Mouse (Mus musculus) neural tube, embryonic 12.5 days (tissue): ENCODE results near the gene Gbp2b. TPM values are rescaled to one million over a fixed set of nuclear protein-coding genes. Genes with fewer than 3 reads are reported as not detected.
"Not testable (repeated sequence)": the region's sequence is repeated elsewhere in the genome, so short reads cannot be mapped to it uniquely, and the experiment has no call there.

Experiments used
- ATAC-seq: fragments of 200-750 bp; cut with Nextera tagmentation; 2 replicates; pipeline ENCODE4 v1.8.0; 2017; ENCODE audit warnings: low read depth, mild to moderate bottlenecking, moderate TSS enrichment, moderate library complexity; ENCODE audit not compliant: low FRiP score
- H3K27ac ChIP-seq: fragments of 300-500 bp; sonication (generic); 2 replicates; pipeline ENCODE4 v1.5.1; 2016
- H3K27me3 ChIP-seq: fragments of 300-500 bp; sonication (generic); replicated peaks from 2 replicates; pipeline ENCODE4 v1.6.1; 2016; ENCODE audit warnings: mild to moderate bottlenecking
- H3K36me3 ChIP-seq: fragments of 300-500 bp; sonication (generic); 2 replicates; pipeline ENCODE4 v1.6.1; 2016; ENCODE audit warnings: mild to moderate bottlenecking
- H3K4me1 ChIP-seq: fragments of 300-500 bp; sonication (generic); 2 replicates; pipeline ENCODE4 v1.6.1; 2016
- H3K4me2 ChIP-seq: fragments of 300-500 bp; sonication (generic); replicated peaks from 2 replicates; pipeline ENCODE4 v1.6.1; 2016; ENCODE audit warnings: mild to moderate bottlenecking
- H3K4me3 ChIP-seq: fragments of 300-500 bp; sonication (generic); 2 replicates; pipeline ENCODE4 v1.5.1; 2016
- H3K9ac ChIP-seq: fragments of 300-500 bp; sonication (generic); 2 replicates; pipeline ENCODE4 v1.6.1; 2016; ENCODE audit warnings: mild to moderate bottlenecking
- H3K9me3 ChIP-seq: fragments of 300-500 bp; sonication (generic); 2 replicates; pipeline ENCODE4 v1.6.1; 2016; ENCODE audit warnings: mild to moderate bottlenecking
- WGBS: fragments of 180-500 bp; shearing (Covaris S2); methylation state at CpG from one replicate; pipeline ENCODE4 v1.1.7; 2016; 5-methylcytosine and 5-hydroxymethylcytosine counted together
- polyA plus RNA-seq: library from polyadenylated mRNA; unstranded; fragments of >200 nt; fragmentation: Nextera tagmentation; extraction: Ambion mirVana; gene quantifications from 2 replicates; pipeline ENCODE4 v1.2.1, GENCODE M21; 2016

The Gbp2b gene
- polyA plus RNA-seq = not detected in 2 replicates

- Histone ChIP-seq H3K4me1 (no peaks in the 10 kb centered on the region), H3K9me3 (no peaks in the 10 kb centered on the region), H3K4me3 (no peak within 1 kb of the TSS), H3K27ac (no peak within 1 kb of the TSS), H3K4me2 (no peak within 1 kb of the TSS), H3K27me3 (no peaks in the 10 kb centered on the region), H3K36me3 (no peaks in the 10 kb centered on the region), H3K9ac (no peak within 1 kb of the TSS)
- ATAC-seq = no peak
- WGBS = 67% methylated on average over 1 of the region's 1 CpGs
These were observed at the start of gene Gbp2b for GRCm38 (mm10) chr3:142594547-142594946. Gene Gbp2b (plus strand): TSS chr3:142594847.

GRCm38 (mm10) chr3:142546690-142547089 lies 48.0 kb upstream of the Gbp2b start:
- H3K36me3 ChIP-seq = no peaks in the 10 kb centered on the region
- WGBS = 82% methylated on average over 3 of the region's 3 CpGs
- ATAC-seq = no peak

GRCm38 (mm10) chr3:142550052-142550676 lies 44.5 kb upstream of the Gbp2b start:
- Histone ChIP-seq H3K4me1 (no peaks in the 10 kb centered on the region), H3K4me3 (no peak overlapping the region), H3K27me3 (no peaks in the 10 kb centered on the region), H3K9me3 (no peaks in the 10 kb centered on the region), H3K9ac (no peak overlapping the region), H3K4me2 (no peak overlapping the region), H3K27ac (no peak overlapping the region), H3K36me3 (no peaks in the 10 kb centered on the region)
- 87% methylated on average over 3 of the region's 3 CpGs for WGBS
- ATAC-seq = no peak

More at GRCm38 (mm10) chr3:142546690-142547089, 48.0 kb upstream of the Gbp2b start:
- H3K4me2 ChIP-seq = no peak overlapping the region
- no peak overlapping the region for H3K9ac ChIP-seq
- no peak overlapping the region for H3K27ac ChIP-seq
- H3K27me3 ChIP-seq = no peaks in the 10 kb centered on the region
- no peaks in the 10 kb centered on the region for H3K4me1 ChIP-seq
- no peak overlapping the region for H3K4me3 ChIP-seq
- H3K9me3 ChIP-seq = no peaks in the 10 kb centered on the region

GRCm38 (mm10) chr3:142554601-142555000 lies 40.0 kb upstream of the Gbp2b start:
- H3K9ac ChIP-seq = no peak overlapping the region
- no peak overlapping the region for H3K4me3 ChIP-seq
- no peaks in the 10 kb centered on the region for H3K4me1 ChIP-seq
- no peaks in the 10 kb centered on the region for H3K27me3 ChIP-seq
- no peak overlapping the region for H3K27ac ChIP-seq
- no peak overlapping the region for H3K4me2 ChIP-seq
- ATAC-seq = no peak
- H3K9me3 ChIP-seq = no peaks in the 10 kb centered on the region
- WGBS = 79% methylated on average over 1 of the region's 1 CpGs
- no peaks in the 10 kb centered on the region for H3K36me3 ChIP-seq

GRCm38 (mm10) chr3:142555623-142556022 lies 39.0 kb upstream of the Gbp2b start:
- H3K9me3 ChIP-seq = no peaks in the 10 kb centered on the region
- no peaks in the 10 kb centered on the region for H3K36me3 ChIP-seq
- no peak overlapping the region for H3K4me3 ChIP-seq
- no peak for ATAC-seq
- no peak overlapping the region for H3K9ac ChIP-seq
- no peak overlapping the region for H3K4me2 ChIP-seq
- no peaks in the 10 kb centered on the region for H3K27me3 ChIP-seq
- WGBS = 90% methylated on average over 11 of the region's 11 CpGs
- H3K27ac ChIP-seq = no peak overlapping the region
- H3K4me1 ChIP-seq = 0 out of 2 replicates have a peak, but pooled peaks cover 3% of the 10 kb centered on the region

- Histone ChIP-seq H3K9me3 (no peaks in the 10 kb centered on the region), H3K27me3 (no peaks in the 10 kb centered on the region), H3K27ac (no peak within 1 kb of the TSS), H3K9ac (no peak within 1 kb of the TSS), H3K4me1 (0 out of 2 replicates have a peak, but pooled peaks cover 3% of the 10 kb centered on the region), H3K4me2 (peak within 1 kb of the TSS; percentile 56), H3K36me3 (no peaks in the 10 kb centered on the region), H3K4me3 (peak within 1 kb of the TSS; percentile 18; the same call in 1 of the 2 replicates)
- 44% methylated on average over 3 of the region's 3 CpGs for WGBS
- ATAC-seq = no peak
These were observed 34.9 kb upstream of the Gbp2b start, which contains the start of gene Gbp3 for GRCm38 (mm10) chr3:142559632-142560228. Gene Gbp3 (plus strand): TSS chr3:142560026.

GRCm38 (mm10) chr3:142560296-142560948 lies 34.2 kb upstream of the Gbp2b start:
- WGBS = 19% methylated on average over 12 of the region's 12 CpGs
- no peak overlapping the region for H3K27ac ChIP-seq
- H3K36me3 ChIP-seq = no peaks in the 10 kb centered on the region
- H3K9me3 ChIP-seq = no peaks in the 10 kb centered on the region
- peak overlapping the region; percentile 18; the same call in 1 of the 2 replicates for H3K4me3 ChIP-seq
- peak; percentile 89 for ATAC-seq
- H3K4me1 ChIP-seq = 0 out of 2 replicates have a peak, but pooled peaks cover 3% of the 10 kb centered on the region
- no peak overlapping the region for H3K9ac ChIP-seq
- peak overlapping the region; percentile 56 for H3K4me2 ChIP-seq
- no peaks in the 10 kb centered on the region for H3K27me3 ChIP-seq

GRCm38 (mm10) chr3:142561045-142561646 lies 33.5 kb upstream of the Gbp2b start:
- Histone ChIP-seq H3K4me2 (no peak overlapping the region), H3K4me1 (0 out of 2 replicates have a peak, but pooled peaks cover 3% of the 10 kb centered on the region), H3K27me3 (no peaks in the 10 kb centered on the region), H3K9ac (no peak overlapping the region), H3K9me3 (no peaks in the 10 kb centered on the region), H3K36me3 (no peaks in the 10 kb centered on the region), H3K4me3 (no peak overlapping the region), H3K27ac (no peak overlapping the region)
- WGBS = 88% methylated on average over 14 of the region's 14 CpGs
- ATAC-seq = no peak; the same call in 1 of the 2 replicates

GRCm38 (mm10) chr3:142561666-142562065 lies 33.0 kb upstream of the Gbp2b start:
- Histone ChIP-seq H3K27me3 (no peaks in the 10 kb centered on the region), H3K9me3 (no peaks in the 10 kb centered on the region), H3K4me2 (no peak overlapping the region), H3K27ac (no peak overlapping the region), H3K4me3 (no peak overlapping the region), H3K4me1 (0 out of 2 replicates have a peak, but pooled peaks cover 3% of the 10 kb centered on the region), H3K36me3 (no peaks in the 10 kb centered on the region), H3K9ac (no peak overlapping the region)
- ATAC-seq = no peak
- WGBS = 84% methylated on average over 7 of the region's 7 CpGs

GRCm38 (mm10) chr3:142567490-142567889 lies 27.2 kb upstream of the Gbp2b start:
- 67% methylated on average over 5 of the region's 5 CpGs for WGBS
- not testable (repeated sequence) for H3K36me3 ChIP-seq

GRCm38 (mm10) chr3:142570738-142571137 lies 23.9 kb upstream of the Gbp2b start:
- Histone ChIP-seq H3K27ac (no peak overlapping the region), H3K27me3 (no peaks in the 10 kb centered on the region), H3K4me1 (no peaks in the 10 kb centered on the region), H3K9me3 (no peaks in the 10 kb centered on the region), H3K4me2 (no peak overlapping the region), H3K36me3 (no peaks in the 10 kb centered on the region), H3K4me3 (no peak overlapping the region), H3K9ac (no peak overlapping the region)
- 89% methylated on average over 4 of the region's 4 CpGs for WGBS
- no peak for ATAC-seq

More at GRCm38 (mm10) chr3:142567490-142567889, 27.2 kb upstream of the Gbp2b start:
- not testable (repeated sequence) for H3K4me3 ChIP-seq, H3K27me3 ChIP-seq, H3K9ac ChIP-seq, H3K4me2 ChIP-seq, H3K27ac ChIP-seq, ATAC-seq, H3K9me3 ChIP-seq, H3K4me1 ChIP-seq

GRCm38 (mm10) chr3:142577108-142577507 lies 17.5 kb upstream of the Gbp2b start:
- 82% methylated on average over 3 of the region's 3 CpGs for WGBS
- no peak for ATAC-seq

More at GRCm38 (mm10) chr3:142577108-142577507, 17.5 kb upstream of the Gbp2b start:
- no peak overlapping the region for H3K4me2 ChIP-seq
- H3K9me3 ChIP-seq = no peaks in the 10 kb centered on the region
- no peak overlapping the region for H3K27ac ChIP-seq
- no peaks in the 10 kb centered on the region for H3K27me3 ChIP-seq
- H3K4me3 ChIP-seq = no peak overlapping the region
- H3K9ac ChIP-seq = no peak overlapping the region
- no peaks in the 10 kb centered on the region for H3K4me1 ChIP-seq
- no peaks in the 10 kb centered on the region for H3K36me3 ChIP-seq
